Mouse (Mus musculus) A20 (cell line): ENCODE data around the gene Rgs7.

Experiments used
- DNase-seq: peaks from one replicate; pipeline ENCODE4 v3.0.0-alpha.2; 2011; ENCODE audit warnings: low read depth, low spot score

The Rgs7 gene

GRCm38 (mm10) chr1:175307604-175308003 is 184.7 kb downstream of the Rgs7 start:
- DNase-seq, result no peak

GRCm38 (mm10) chr1:175300895-175301294 is 191.4 kb downstream of the Rgs7 start:
- no peak for DNase-seq

GRCm38 (mm10) chr1:175300404-175300803 is 191.9 kb downstream of the Rgs7 start:
- no peak for DNase-seq

- no peak for DNase-seq
These were observed 192.5 kb downstream of the Rgs7 start for GRCm38 (mm10) chr1:175299603-175300397.

GRCm38 (mm10) chr1:175296906-175297305 is 195.4 kb downstream of the Rgs7 start:
- no peak for DNase-seq

GRCm38 (mm10) chr1:175290072-175290471 is 202.2 kb downstream of the Rgs7 start:
- DNase-seq, result no peak

GRCm38 (mm10) chr1:175262341-175262740 is 230.0 kb downstream of the Rgs7 start:
- DNase-seq, result no peak

GRCm38 (mm10) chr1:175259374-175259773 is 232.9 kb downstream of the Rgs7 start:
- no peak for DNase-seq

GRCm38 (mm10) chr1:175255224-175255623 is 237.1 kb downstream of the Rgs7 start:
- DNase-seq, result no peak

- DNase-seq, result no peak
These were observed 237.6 kb downstream of the Rgs7 start for GRCm38 (mm10) chr1:175254724-175255123.

GRCm38 (mm10) chr1:175242135-175242534 is 250.2 kb downstream of the Rgs7 start:
- no peak for DNase-seq

- DNase-seq, result no peak
These were observed 252.2 kb downstream of the Rgs7 start for GRCm38 (mm10) chr1:175240137-175240536.

GRCm38 (mm10) chr1:175221593-175222500 is 270.5 kb downstream of the Rgs7 start:
- DNase-seq, result no peak

- DNase-seq, result no peak
These were observed 272.7 kb downstream of the Rgs7 start for GRCm38 (mm10) chr1:175219563-175219962.

- no peak for DNase-seq
These were observed 285.3 kb downstream of the Rgs7 start for GRCm38 (mm10) chr1:175207004-175207403.

- no peak for DNase-seq
These were observed 286.7 kb downstream of the Rgs7 start for GRCm38 (mm10) chr1:175205633-175206032.

GRCm38 (mm10) chr1:175203544-175203943 is 288.8 kb downstream of the Rgs7 start:
- DNase-seq, result no peak

GRCm38 (mm10) chr1:175202902-175203301 is 289.4 kb downstream of the Rgs7 start:
- DNase-seq, result no peak

GRCm38 (mm10) chr1:175198881-175199280 is 293.4 kb downstream of the Rgs7 start:
- DNase-seq, result no peak

- DNase-seq, result no peak
These were observed 296.5 kb downstream of the Rgs7 start for GRCm38 (mm10) chr1:175195806-175196205.

- DNase-seq, result no peak
These were observed 304.1 kb downstream of the Rgs7 start for GRCm38 (mm10) chr1:175188186-175188585.

GRCm38 (mm10) chr1:175185211-175185610 is 307.1 kb downstream of the Rgs7 start:
- no peak for DNase-seq

GRCm38 (mm10) chr1:175184736-175185135 is 307.6 kb downstream of the Rgs7 start:
- DNase-seq, result no peak
